Mouse (Mus musculus): Measurements from ENCODE around the gene Bbx.

- no peak for TF ChIP-seq CTCF (IDR thresholded peaks at IDR 0.05; ENCODE audit: low read depth, low read length)
- no peak for TF ChIP-seq GATA1 (IDR thresholded peaks at IDR 0.05; ENCODE audit: borderline replicate concordance, low read length)
- TF ChIP-seq TAL1 (conservative IDR thresholded peaks at IDR 0.05; ENCODE audit: low read depth, low read length) = no peak
- no peak for TF ChIP-seq POLR2AphosphoS5 (IDR thresholded peaks at IDR 0.05; ENCODE audit: insufficient replicate concordance, low read depth, low read length)
- no peak for TF ChIP-seq GATA2 (IDR thresholded peaks at IDR 0.05; ENCODE audit: borderline replicate concordance, low read depth, low read length)
Observed at GRCm38 (mm10) chr16:50430515-50430877, 1.7 kb downstream of the Bbx start.
